Comparison of ENCODE assay signal across 9 mouse cellular contexts in genomic region chr13:5592556-5593061, GRCm38 (mm10).
A peak's percentile ranks its signal among the peaks of the same experiment; 100 is the strongest.
DNase-seq lines count a peak whose midpoint lies in the region; ATAC-seq and TF ChIP-seq lines count a peak whose summit lies in the region.
"Had no signal": no experiment of that assay in that cellular context is flagged by ENCODE, and none has a peak within 500 bp of the region (broad histone marks: within the 10 kb centered on the region; RNA-seq: fewer than 3 reads in every experiment).

No protein-coding gene starts in this region.

- intact Hi-C loops in left cerebral cortex, postnatal 4 days (cut with DNase I): no loop called here

- H3K27ac ChIP-seq in heart, embryonic 12.5 days (ENCODE audit: poor library complexity, severe bottlenecking): peak overlapping the region; percentile 65
- peak overlapping the region; percentile 15; the same call in 1 of the 2 replicates for H3K27ac ChIP-seq in lung, embryonic 14.5 days (ENCODE audit: low read depth)
- H3K27ac ChIP-seq in forebrain, postnatal 0 days (ENCODE audit: low read depth, low read length): no peak overlapping the region

- DNase-seq in 416B (ENCODE audit: low read depth): peak; percentile 99
- DNase-seq in CD4-positive, CD25-positive, alpha-beta regulatory T cell, adult 2 months (ENCODE audit: low read depth, low spot score): peak; percentile 32
- peak; percentile 78 for DNase-seq in lung, embryonic 14.5 days
- no peak for DNase-seq in forebrain, postnatal 0 days
- DNase-seq in left cerebral cortex, postnatal 4 days: no peak
- DNase-seq in cerebellum, adult 11 months: no peak
- no peak for DNase-seq in spleen, postnatal 4 days (ENCODE audit: low spot score in 2 of 2)

- H3K4me3 ChIP-seq in heart, embryonic 12.5 days: no peak overlapping the region
- H3K4me3 ChIP-seq in lung, embryonic 14.5 days (ENCODE audit: low read depth, low read length): no peak overlapping the region
- no peak overlapping the region for H3K4me3 ChIP-seq in forebrain, postnatal 0 days (ENCODE audit: low read depth, low read length)
- H3K4me3 ChIP-seq: erythroblast, embryonic 14.5 days had no signal

- peaks cover 12% of the 10 kb centered on the region; the same call in 1 of the 2 replicates for H3K4me1 ChIP-seq in heart, embryonic 12.5 days (replicated peaks)
- H3K4me1 ChIP-seq in lung, embryonic 14.5 days (ENCODE audit: insufficient read depth): no peaks in the 10 kb centered on the region
- no peaks in the 10 kb centered on the region for H3K4me1 ChIP-seq in forebrain, postnatal 0 days (ENCODE audit: insufficient read depth)

- no peak overlapping the region for H3K9ac ChIP-seq in heart, embryonic 12.5 days
- H3K9ac ChIP-seq in lung, embryonic 14.5 days: no peak overlapping the region
- H3K9ac ChIP-seq in forebrain, postnatal 0 days: no peak overlapping the region

- H3K36me3 ChIP-seq in heart, embryonic 12.5 days: no peaks in the 10 kb centered on the region
- H3K36me3 ChIP-seq in lung, embryonic 14.5 days (ENCODE audit: insufficient read depth): no peaks in the 10 kb centered on the region
- H3K36me3 ChIP-seq in forebrain, postnatal 0 days (ENCODE audit: insufficient read depth): no peaks in the 10 kb centered on the region

- 4% methylated on average over 3 of the region's 3 CpGs for WGBS in heart, embryonic 12.5 days
- 28% methylated on average over 3 of the region's 3 CpGs for WGBS in lung, embryonic 14.5 days
- WGBS in forebrain, postnatal 0 days: 52% methylated on average over 3 of the region's 3 CpGs

- no peak overlapping the region for H3K4me2 ChIP-seq in heart, embryonic 12.5 days
- 0 out of 2 replicates have a peak overlapping the region, but pooled peaks have one; percentile 20 for H3K4me2 ChIP-seq in lung, embryonic 14.5 days
- no peak overlapping the region for H3K4me2 ChIP-seq in forebrain, postnatal 0 days (ENCODE audit: low read depth)

- H3K9me3 ChIP-seq in heart, embryonic 12.5 days (replicated peaks): no peaks in the 10 kb centered on the region
- H3K9me3 ChIP-seq in lung, embryonic 14.5 days (ENCODE audit: low read depth, low read length): no peaks in the 10 kb centered on the region
- H3K9me3 ChIP-seq in forebrain, postnatal 0 days (ENCODE audit: low read length): no peaks in the 10 kb centered on the region

- no peaks in the 10 kb centered on the region for H3K27me3 ChIP-seq in heart, embryonic 12.5 days (replicated peaks)
- no peaks in the 10 kb centered on the region for H3K27me3 ChIP-seq in lung, embryonic 14.5 days (ENCODE audit: insufficient read depth, low read length)
- H3K27me3 ChIP-seq in forebrain, postnatal 0 days (ENCODE audit: insufficient read depth, low read length): no peaks in the 10 kb centered on the region

- peak; percentile 76 for ATAC-seq in heart, embryonic 12.5 days (ENCODE audit: insufficient number of reproducible peaks, low FRiP score)
- peak; percentile 88 for ATAC-seq in lung, embryonic 14.5 days (ENCODE audit: insufficient read depth)
- ATAC-seq in forebrain, postnatal 0 days: no peak

- no peak for TF ChIP-seq CTCF in lung, embryonic 14.5 days (IDR thresholded peaks at IDR 0.05; ENCODE audit: low read depth)
- TF ChIP-seq CTCF in forebrain, postnatal 0 days (IDR thresholded peaks at IDR 0.05; ENCODE audit: low read depth): no peak

Comparison
In these comparisons a context has a peak if more than half of its experiments do, and no peak if none do; other contexts are left out.
1. DNase-seq: peak in 416B (single experiment), CD4-positive, CD25-positive, alpha-beta regulatory T cell, adult 2 months (single experiment) and lung, embryonic 14.5 days (single experiment); none in forebrain, postnatal 0 days (single experiment), left cerebral cortex, postnatal 4 days (single experiment), cerebellum, adult 11 months (single experiment) and spleen, postnatal 4 days (0 of 2).